ENCODE assay signal across 9 mouse cellular contexts in genomic region chr1:92437678-92438271, GRCm38 (mm10). TPM values are rescaled to one million over a fixed set of nuclear protein-coding genes. Genes with fewer than 3 reads are reported as not detected.
DNase-seq lines count a peak whose midpoint lies in the region; ATAC-seq lines count a peak whose summit lies in the region.
"Had no signal": no experiment of that assay in that cellular context is flagged by ENCODE, and none has a peak within 500 bp of the region (broad histone marks: within the 10 kb centered on the region; RNA-seq: fewer than 3 reads in every experiment).

No protein-coding gene starts in this region.

- no peak overlapping the region for H3K4me2 ChIP-seq in lung, embryonic 16.5 days (ENCODE audit: low read depth, low read length)

- peak; percentile 90 to 93 for DNase-seq in cerebellum, postnatal 10 days
- peak; percentile 98 for DNase-seq in heart, adult 11 months
- peak; percentile 4 to 27 for DNase-seq in kidney, postnatal 36 days
- no peak for DNase-seq in testis, postnatal 10 days (ENCODE audit: low spot score)

- H3K9ac ChIP-seq in lung, embryonic 16.5 days (ENCODE audit: low read length), result no peak overlapping the region

- peaks cover 33% of the 10 kb centered on the region for H3K4me1 ChIP-seq in megakaryocyte, embryonic 14.5 days
- peaks cover 14% of the 10 kb centered on the region for H3K4me1 ChIP-seq in lung, embryonic 16.5 days (replicated peaks; ENCODE audit: control insufficient read depth, insufficient read depth, low read length)

- H3K9me3 ChIP-seq in megakaryocyte, embryonic 14.5 days, result no peaks in the 10 kb centered on the region
- H3K9me3 ChIP-seq in lung, embryonic 16.5 days (ENCODE audit: control insufficient read depth, low read length), result no peaks in the 10 kb centered on the region

- no peak for ATAC-seq in megakaryocyte, adult 5-6 weeks (ENCODE audit: poor library complexity, severe bottlenecking)
- ATAC-seq in lung, embryonic 16.5 days (ENCODE audit: low read depth), result peak; percentile 87
- no peak for ATAC-seq in activated CD4-positive, CD25-positive, alpha-beta regulatory T cell, adult 4 months

- H3K4me3 ChIP-seq in megakaryocyte, embryonic 14.5 days (replicated peaks), result peak overlapping the region; percentile 44
- H3K4me3 ChIP-seq in lung, embryonic 16.5 days (ENCODE audit: low read length), result no peak overlapping the region

- H3K27ac ChIP-seq in lung, embryonic 16.5 days (ENCODE audit: low read length), result peak overlapping the region; percentile 70

- H3K27me3 ChIP-seq in megakaryocyte, embryonic 14.5 days (replicated peaks), result peaks cover 22% of the 10 kb centered on the region
- H3K27me3 ChIP-seq in lung, embryonic 16.5 days (ENCODE audit: control insufficient read depth, insufficient read depth, low read depth, low read length), result no peaks in the 10 kb centered on the region

- H3K36me3 ChIP-seq in megakaryocyte, embryonic 14.5 days (replicated peaks; ENCODE audit: low read length), result peaks cover 51% of the 10 kb centered on the region
- peaks cover 8% of the 10 kb centered on the region for H3K36me3 ChIP-seq in lung, embryonic 16.5 days (ENCODE audit: control insufficient read depth, insufficient read depth, low read length)

- WGBS in lung, embryonic 16.5 days, result 14% methylated on average over 9 of the region's 9 CpGs

RNA-seq across cellular contexts. Expression of gene Ndufa10, which starts 35.9 kb away (rescaled TPM):
- 20.9 and 27.2 TPM in 2 replicates for polyA plus RNA-seq in megakaryocyte, embryonic 14.5 days (2012; ENCODE audit: insufficient read depth, low replicate concordance)
- 112 TPM in 2 replicates for total RNA-seq in megakaryocyte, adult 5-6 weeks (2015)
- 72.1 and 76.6 TPM in 2 replicates for total RNA-seq in megakaryocyte, adult 5-6 weeks (2017)
- 244 and 267 TPM in 2 replicates for polyA plus RNA-seq in lung, embryonic 16.5 days (2015; fragmentation: Nextera tagmentation; extraction: Ambion mirVana)
- 100 to 1,000 TPM; 175 to 212 TPM for polyA plus RNA-seq in activated CD4-positive, CD25-positive, alpha-beta regulatory T cell, adult 4 months (2017; shearing (Covaris generic))

RNA-seq across cellular contexts. Expression of gene Olfr1416, which starts 47.1 kb away (rescaled TPM):
- not detected in 2 replicates for polyA plus RNA-seq in megakaryocyte, embryonic 14.5 days (2012; ENCODE audit: insufficient read depth, low replicate concordance)
- total RNA-seq in megakaryocyte, adult 5-6 weeks (2015), result not detected in 2 replicates
- total RNA-seq in megakaryocyte, adult 5-6 weeks (2017), result not detected in 2 replicates
- not detected in 2 replicates for polyA plus RNA-seq in lung, embryonic 16.5 days (2015; fragmentation: Nextera tagmentation; extraction: Ambion mirVana)
- polyA plus RNA-seq in activated CD4-positive, CD25-positive, alpha-beta regulatory T cell, adult 4 months (2017; shearing (Covaris generic)), result under 1 TPM in 1 of 2 experiments, not detected in 1; 0.11 TPM
- polyA plus RNA-seq: stomach, embryonic 14.5 days had no signal

RNA-seq across cellular contexts. Expression of gene Olfr1415, which starts 58.1 kb away (rescaled TPM):
- polyA plus RNA-seq in megakaryocyte, embryonic 14.5 days (2012; ENCODE audit: insufficient read depth, low replicate concordance), result not detected in 2 replicates
- not detected in 2 replicates for total RNA-seq in megakaryocyte, adult 5-6 weeks (2015)
- total RNA-seq in megakaryocyte, adult 5-6 weeks (2017), result not detected in 2 replicates
- not detected in 2 replicates for polyA plus RNA-seq in lung, embryonic 16.5 days (2015; fragmentation: Nextera tagmentation; extraction: Ambion mirVana)
- polyA plus RNA-seq in activated CD4-positive, CD25-positive, alpha-beta regulatory T cell, adult 4 months (2017; shearing (Covaris generic)), result not detected
- polyA plus RNA-seq: stomach, embryonic 14.5 days had no signal
